Mouse (Mus musculus) layer of hippocampus, adult 11-12 months (tissue): ENCODE results near the gene Abhd11.
A peak's percentile ranks its signal among the peaks of the same experiment; 100 is the strongest.
"Not testable (repeated sequence)": the region's sequence is repeated elsewhere in the genome, so short reads cannot be mapped to it uniquely, and the experiment has no call there.

Source experiments
- DNase-seq: peaks from one replicate; pipeline ENCODE4 v3.0.0; 2022; ENCODE audit warnings: low spot score

Gene Abhd11

GRCm38 (mm10) chr5:135023344-135024173 is 14.6 kb downstream of the Abhd11 start, which contains the start of gene Stx1a:
Stx1a (plus strand) TSS chr5:135023482.
- peak; percentile 87 for DNase-seq

- DNase-seq = no peak
Measured at GRCm38 (mm10) chr5:135024665-135025224, 15.8 kb downstream of the Abhd11 start.

GRCm38 (mm10) chr5:135025899-135026298 is 16.9 kb downstream of the Abhd11 start:
- no peak for DNase-seq

GRCm38 (mm10) chr5:135029007-135029854 is 20.3 kb downstream of the Abhd11 start:
- DNase-seq = peak; percentile 70

DNA sequence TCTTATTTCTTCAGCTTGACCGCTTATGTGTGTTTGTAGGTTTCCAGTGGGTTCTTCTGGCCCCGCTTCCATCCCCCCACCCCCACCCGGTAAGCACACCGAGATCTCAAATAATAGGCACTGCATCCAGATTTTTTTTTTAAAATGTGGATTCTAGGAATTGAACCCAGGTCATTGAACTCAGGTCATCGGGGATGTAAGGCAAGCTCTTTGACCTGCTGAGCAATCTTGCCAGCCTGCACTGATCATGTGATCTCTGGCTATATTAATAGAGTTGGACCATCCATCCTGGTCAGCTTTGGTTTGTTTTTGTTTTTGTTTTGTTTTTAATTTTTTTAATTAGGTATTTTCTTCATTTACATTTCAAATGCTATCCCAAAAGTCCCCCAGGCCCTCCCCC is 23.6 kb downstream of the Abhd11 start:
- no peak for DNase-seq

- DNase-seq = no peak
Measured at GRCm38 (mm10) chr5:135034593-135034992, 25.6 kb downstream of the Abhd11 start.

DNA sequence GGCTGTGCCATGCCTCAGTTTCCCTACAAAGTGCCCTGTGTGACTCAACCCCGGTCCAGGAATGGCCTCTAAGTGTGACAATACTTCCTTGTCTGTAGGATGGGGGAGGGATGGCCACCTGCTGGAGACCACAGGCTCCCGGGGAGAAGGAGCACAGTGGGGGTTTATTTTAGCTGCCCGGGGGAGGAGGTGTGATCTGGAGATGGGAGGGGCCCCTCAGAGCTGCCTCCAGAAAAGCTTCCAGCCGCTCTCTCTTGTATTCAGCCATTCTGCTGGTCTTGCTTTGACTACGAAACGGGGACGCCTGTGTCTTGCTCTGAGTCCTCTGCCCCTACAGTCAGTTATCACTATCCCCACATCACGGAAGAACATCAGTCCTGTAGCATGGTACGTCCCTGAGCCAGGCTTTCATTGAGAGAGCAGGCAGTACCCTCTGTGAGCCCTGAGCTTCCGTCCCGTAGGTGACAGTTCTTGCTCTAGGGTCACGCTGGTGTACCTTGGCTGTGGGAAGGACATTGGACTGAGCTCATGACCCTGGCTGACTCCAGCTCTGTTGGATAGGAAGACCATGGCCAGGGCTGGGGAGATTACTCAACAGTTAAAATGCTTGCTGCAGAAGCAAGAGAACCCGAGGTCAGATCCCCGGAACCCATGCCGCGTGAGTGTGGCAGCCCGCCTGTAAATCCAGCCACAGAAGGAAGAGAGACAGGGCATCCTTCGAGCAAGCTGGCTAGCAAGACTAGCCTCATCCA is 26.8 kb downstream of the Abhd11 start:
- no peak for DNase-seq

DNA sequence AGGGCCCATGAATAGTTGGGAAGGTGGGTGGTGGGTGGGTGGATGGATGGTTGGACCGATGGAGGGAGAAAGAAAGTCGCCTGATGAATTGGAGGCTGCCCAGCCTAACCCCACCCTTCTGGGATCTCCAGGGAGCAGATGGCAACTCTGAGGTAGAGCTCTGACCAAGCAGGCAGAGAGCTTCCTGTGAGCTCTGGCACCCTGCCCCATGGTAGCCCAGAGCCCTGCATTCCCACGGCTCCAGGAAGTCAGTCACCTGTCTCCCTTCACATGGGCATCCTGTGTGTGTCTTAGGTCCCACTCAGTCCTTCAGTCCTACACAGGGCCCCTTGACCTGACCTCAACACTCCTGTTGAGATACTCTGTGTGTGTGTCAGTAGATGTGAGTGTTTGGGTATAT is 29.0 kb downstream of the Abhd11 start:
- DNase-seq = no peak

- DNase-seq = no peak
Measured at GRCm38 (mm10) chr5:135039541-135039940, 30.6 kb downstream of the Abhd11 start.

DNA sequence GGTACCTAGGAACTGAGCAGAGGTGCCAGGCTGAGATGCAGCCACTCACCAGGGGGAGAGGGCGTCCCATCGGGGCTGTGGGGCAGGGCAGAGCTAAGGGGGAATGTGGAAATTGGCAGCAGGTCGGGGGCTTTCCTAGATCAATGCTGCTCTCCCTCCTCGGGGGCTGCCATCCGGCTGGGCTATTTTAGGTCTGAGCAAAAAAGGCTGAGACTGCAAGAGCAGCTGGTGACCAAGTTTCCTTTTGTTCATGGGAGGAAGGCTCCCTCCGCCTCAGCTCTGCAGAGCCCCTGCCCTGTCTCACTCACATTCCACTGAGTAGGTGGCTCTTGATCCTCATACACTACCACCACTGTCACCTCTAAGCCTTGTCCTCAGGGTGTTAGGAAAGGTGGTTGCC is 31.1 kb downstream of the Abhd11 start:
- DNase-seq = no peak

DNA sequence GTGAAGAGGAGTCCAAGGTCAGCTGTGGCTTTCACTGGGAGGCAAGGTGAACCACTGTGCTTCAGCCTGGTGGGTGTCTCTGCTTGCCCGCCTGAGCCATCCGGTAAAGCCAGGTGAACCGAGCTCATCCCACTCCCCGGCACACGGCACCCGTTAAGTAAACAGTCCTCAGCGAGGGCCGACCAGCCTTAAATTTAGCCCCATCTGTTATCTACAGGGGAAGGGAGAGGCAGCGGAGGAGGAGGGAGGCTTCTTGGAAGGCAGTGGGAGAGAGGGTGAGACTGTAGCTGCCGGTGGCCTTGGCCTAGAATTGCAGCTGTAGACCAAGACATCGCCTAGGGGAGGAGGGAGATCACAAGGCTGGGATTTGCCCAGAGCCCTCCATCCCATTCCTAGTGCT is 31.8 kb downstream of the Abhd11 start:
- DNase-seq = no peak

GRCm38 (mm10) chr5:135042105-135042788 is 33.3 kb downstream of the Abhd11 start:
- no peak for DNase-seq

DNA sequence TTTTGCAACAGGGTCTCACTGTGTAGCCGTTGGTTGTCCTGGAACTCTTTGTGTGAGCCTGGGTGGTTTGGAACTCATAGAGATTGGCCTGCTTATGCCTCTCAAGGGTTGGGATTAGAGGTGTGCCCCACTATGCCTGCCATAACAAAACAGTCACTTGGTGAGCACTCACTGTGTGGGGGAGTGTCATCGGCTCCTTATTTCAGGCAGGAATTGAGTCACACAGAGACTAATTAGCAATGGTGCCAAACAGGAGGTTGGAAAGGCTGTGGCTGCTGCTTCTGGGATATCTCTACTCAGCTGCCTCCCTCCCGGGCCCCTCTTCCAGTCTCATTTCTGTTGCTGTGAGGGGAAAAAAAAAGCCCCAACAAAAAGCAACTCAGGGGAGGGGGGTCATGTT is 35.6 kb downstream of the Abhd11 start:
- DNase-seq = no peak

DNA sequence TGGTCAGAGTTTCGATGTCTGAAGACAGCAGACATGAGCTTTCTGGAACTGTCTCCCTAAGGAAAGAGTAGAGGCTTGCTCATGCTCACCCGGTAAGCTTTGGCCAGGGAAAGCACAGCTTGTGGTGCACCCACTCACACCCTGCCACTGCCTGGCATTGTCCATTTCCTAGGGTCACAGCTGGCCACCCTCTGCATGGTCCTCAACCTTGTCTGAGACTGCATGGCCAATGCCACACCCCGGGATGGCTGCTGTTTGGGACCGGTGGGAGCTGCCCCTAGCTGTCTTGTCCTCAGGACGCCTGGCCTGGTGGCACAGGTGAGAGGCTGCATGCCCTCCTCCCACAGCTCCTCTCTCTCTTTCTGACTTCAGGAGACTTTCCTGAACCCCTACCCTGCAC is 39.6 kb downstream of the Abhd11 start:
- no peak for DNase-seq

GRCm38 (mm10) chr5:135049268-135049667 is 40.3 kb downstream of the Abhd11 start:
- DNase-seq = not testable (repeated sequence)

DNA sequence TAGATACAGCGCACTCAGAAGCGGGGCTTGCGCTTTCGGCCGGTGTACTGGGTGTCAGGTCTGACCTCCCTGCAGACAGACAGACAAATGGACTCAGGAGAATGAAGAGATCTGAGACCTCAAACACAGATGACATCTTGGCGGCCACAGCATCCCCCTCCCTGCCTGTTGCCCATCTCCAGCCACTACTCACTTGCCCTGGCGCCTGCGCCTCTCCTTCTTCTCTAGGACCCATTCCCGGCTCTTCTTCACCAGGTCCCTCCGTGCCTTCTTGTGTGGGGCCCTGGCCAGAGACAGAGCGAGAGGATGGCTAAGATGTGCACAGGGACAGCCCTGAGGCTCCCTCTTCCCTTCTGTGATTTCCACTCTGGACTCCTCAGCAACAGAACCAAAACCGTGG is 44.4 kb downstream of the Abhd11 start:
- no peak for DNase-seq
